In genomic region chr16:43513933-43514332, GRCm38 (mm10) we compare ENCODE assay signal across 21 mouse cellular contexts.
DNase-seq lines count a peak whose midpoint lies in the region; TF ChIP-seq lines count a peak whose summit lies in the region.
"Had no signal": no experiment of that assay in that cellular context is flagged by ENCODE, and none has a peak within 500 bp of the region (broad histone marks: within the 10 kb centered on the region; RNA-seq: fewer than 3 reads in every experiment).

No protein-coding gene starts in this region.

- H3K9ac ChIP-seq in CH12.LX (ENCODE audit: insufficient read depth, low read depth): peak overlapping the region; percentile 63
- H3K9ac ChIP-seq: embryonic facial prominence, embryonic 13.5 days; embryonic facial prominence, embryonic 15.5 days; forebrain, embryonic 12.5 days had no signal

- in situ Hi-C loops in CH12.LX (cut with MboI; ENCODE audit: low pct_ligation_motif_present, low pct_unique_long_range_greater_than_20kb, low sequenced_read_pairs): loop anchor here (10.0 kb wide), 1 partner anchor 119 kb away; no protein-coding TSS in a partner anchor

- peaks cover 82% of the 10 kb centered on the region for H3K79me2 ChIP-seq in CH12.LX (replicated peaks; ENCODE audit: control insufficient read depth, extremely low read depth, insufficient read depth, poor library complexity, severe bottlenecking)

- intact Hi-C loops in gastrocnemius, adult 2 months (cut with DNase I): loop anchor here (2.0 kb wide), 1 partner anchor 13 kb away; no protein-coding TSS in a partner anchor

- H3K27me3 ChIP-seq in CH12.LX (replicated peaks): no peaks in the 10 kb centered on the region
- H3K27me3 ChIP-seq: embryonic facial prominence, embryonic 13.5 days; embryonic facial prominence, embryonic 15.5 days; forebrain, embryonic 12.5 days had no signal

- H3K4me1 ChIP-seq in CH12.LX (ENCODE audit: control insufficient read depth in 1 of 2, insufficient read depth in 2 of 2): peaks cover 26 to 73% of the 10 kb centered on the region in 2 experiments
- H3K4me1 ChIP-seq: embryonic facial prominence, embryonic 13.5 days; embryonic facial prominence, embryonic 15.5 days had no signal

- dilution Hi-C loops in CH12.LX (cut with MboI; ENCODE audit: extremely low pct_ligation_motif_present, extremely low pct_unique_long_range_greater_than_20kb, low sequenced_read_pairs): no loop called here

- peaks cover 15 to 50% of the 10 kb centered on the region in 2 experiments for H3K36me3 ChIP-seq in CH12.LX (replicated peaks in 1 of 2; ENCODE audit: control insufficient read depth in 1 of 2, insufficient read depth in 1 of 2, low read length in 1 of 2)
- H3K36me3 ChIP-seq: embryonic facial prominence, embryonic 13.5 days; embryonic facial prominence, embryonic 15.5 days; forebrain, embryonic 10.5 days; forebrain, embryonic 12.5 days had no signal

- DNase-seq in gastrocnemius, adult 2 months: no peak
- no peak for DNase-seq in gastrocnemius, postnatal 25 days
- DNase-seq in layer of hippocampus, adult 2 months (ENCODE audit: low spot score in 2 of 2): no peak
- no peak for DNase-seq in layer of hippocampus, postnatal 10 days (ENCODE audit: low spot score in 2 of 2)
- no peak for DNase-seq in CH12.LX (ENCODE audit: extremely low read depth)
- DNase-seq: adrenal gland, adult 2 months; adrenal gland, postnatal 10 days; adrenal gland, postnatal 25 days; B cell, adult 2 months; cerebellum, adult 11 months; cerebellum, adult 18-20 months; cerebellum, adult 8-10 months; cerebellum, adult 9-11 months; cerebellum, postnatal 14 days; cerebellum, postnatal 36 days; embryo, embryonic 11 days had no signal

- no peaks in the 10 kb centered on the region for H3K9me3 ChIP-seq in CH12.LX (replicated peaks; ENCODE audit: low read length)
- H3K9me3 ChIP-seq: embryonic facial prominence, embryonic 13.5 days; embryonic facial prominence, embryonic 15.5 days; forebrain, embryonic 10.5 days; forebrain, embryonic 12.5 days had no signal

- no peak for TF ChIP-seq RAD21 in CH12.LX (IDR thresholded peaks at IDR 0.05; ENCODE audit: low read depth, low read length)

- peak overlapping the region; percentile 74 for H3K4me2 ChIP-seq in CH12.LX (ENCODE audit: insufficient read depth, low read depth, poor library complexity, severe bottlenecking)
- H3K4me2 ChIP-seq: embryonic facial prominence, embryonic 13.5 days; embryonic facial prominence, embryonic 15.5 days; forebrain, embryonic 12.5 days had no signal

- TF ChIP-seq EP300 in CH12.LX (IDR thresholded peaks at IDR 0.05; ENCODE audit: low read length): no peak

- peak; percentile 32 for TF ChIP-seq POLR2A in CH12.LX (IDR thresholded peaks at IDR 0.05; ENCODE audit: low read depth, low read length)

- no peak for TF ChIP-seq CTCF in gastrocnemius, adult 2 months (IDR thresholded peaks at IDR 0.05)
- no peak for TF ChIP-seq CTCF in layer of hippocampus, adult 2 months (conservative IDR thresholded peaks at IDR 0.05)
- no peak for TF ChIP-seq CTCF in CH12.LX (conservative IDR thresholded peaks at IDR 0.05 in 1 of 2, IDR thresholded peaks at IDR 0.05 in 1 of 2; ENCODE audit: low read depth in 2 of 2, low read length in 2 of 2)

- peak overlapping the region; percentile 2; the same call in 1 of the 2 replicates for H3K27ac ChIP-seq in gastrocnemius, adult 2 months
- H3K27ac ChIP-seq in layer of hippocampus, adult 2 months: peak overlapping the region; percentile 99
- peak overlapping the region; percentile 58 for H3K27ac ChIP-seq in CH12.LX (ENCODE audit: insufficient read depth, low read depth)
- H3K27ac ChIP-seq: embryonic facial prominence, embryonic 13.5 days; embryonic facial prominence, embryonic 15.5 days; forebrain, embryonic 10.5 days; forebrain, embryonic 12.5 days had no signal

- no peak overlapping the region for H3K4me3 ChIP-seq in gastrocnemius, adult 2 months
- H3K4me3 ChIP-seq in layer of hippocampus, adult 2 months: 0 out of 2 replicates have a peak overlapping the region, but pooled peaks have one; percentile 16
- no peak overlapping the region for H3K4me3 ChIP-seq in CH12.LX (replicated peaks in 1 of 3; ENCODE audit: low read depth in 2 of 3, low read length in 2 of 3, poor library complexity in 1 of 3)
- H3K4me3 ChIP-seq: embryonic facial prominence, embryonic 13.5 days; embryonic facial prominence, embryonic 15.5 days; erythroblast, embryonic 14.5 days; forebrain, embryonic 10.5 days; forebrain, embryonic 12.5 days had no signal

TF ChIP-seq in CH12.LX, 34 proteins besides CTCF, POLR2A, EP300 and RAD21:
- no peak for TF ChIP-seq SMC3 (IDR thresholded peaks at IDR 0.05; ENCODE audit: low read depth, low read length)
- no peak for TF ChIP-seq NELFE (IDR thresholded peaks at IDR 0.05; ENCODE audit: low read depth, low read length)
- TF ChIP-seq JUND (conservative IDR thresholded peaks at IDR 0.05; ENCODE audit: low read depth, low read length): no peak
- TF ChIP-seq RCOR1 (conservative IDR thresholded peaks at IDR 0.05; ENCODE audit: low read depth, low read length): no peak
- no peak for TF ChIP-seq MYC (IDR thresholded peaks at IDR 0.05; ENCODE audit: low read depth, low read length)
- TF ChIP-seq ELF1 (IDR thresholded peaks at IDR 0.05; ENCODE audit: low read depth, low read length): no peak
- TF ChIP-seq NRF1 (IDR thresholded peaks at IDR 0.05; ENCODE audit: low read depth, low read length): no peak
- no peak for TF ChIP-seq CHD2 (IDR thresholded peaks at IDR 0.05; ENCODE audit: low read length)
- no peak for TF ChIP-seq TBP (conservative IDR thresholded peaks at IDR 0.05; ENCODE audit: low read depth, low read length)
- no peak for TF ChIP-seq MXI1 (IDR thresholded peaks at IDR 0.05; ENCODE audit: low read depth, low read length)
- TF ChIP-seq ETS1 (conservative IDR thresholded peaks at IDR 0.05; ENCODE audit: low read depth, low read length): no peak
- no peak for TF ChIP-seq USF1 (IDR thresholded peaks at IDR 0.05; ENCODE audit: low read depth, low read length)
- TF ChIP-seq POLR2AphosphoS2 (IDR thresholded peaks at IDR 0.05; ENCODE audit: low read depth, low read length): no peak
- TF ChIP-seq JUN (IDR thresholded peaks at IDR 0.05; ENCODE audit: insufficient read depth, low read depth, low read length): no peak
- no peak for TF ChIP-seq SIN3A (IDR thresholded peaks at IDR 0.05; ENCODE audit: low read length)
- no peak for TF ChIP-seq MAFK (IDR thresholded peaks at IDR 0.05; ENCODE audit: insufficient replicate concordance, low read length)
- TF ChIP-seq ZNF384 (IDR thresholded peaks at IDR 0.05; ENCODE audit: low read depth, low read length): no peak

Comparison
In these comparisons a context has a peak if more than half of its experiments do, and no peak if none do; other contexts are left out.
1. H3K27ac ChIP-seq: peak in every context shown above with its lines; median percentile 99 in layer of hippocampus, adult 2 months; 58 in CH12.LX; 2 in gastrocnemius, adult 2 months.